Mouse (Mus musculus) small intestine, adult 2 months (tissue): Measurements from ENCODE around the gene Susd4. TPM values are rescaled to one million over a fixed set of nuclear protein-coding genes. Genes with fewer than 3 reads are reported as not detected.

Experiments
- H3K27ac ChIP-seq: fragments of 200-500 bp; 2 replicates; pipeline ENCODE4 v1.5.1; 2012; ENCODE audit warnings: low read depth, low read length, control low read depth, inconsistent platforms; ENCODE audit not compliant: insufficient read depth
- H3K27me3 ChIP-seq: fragments of 200-500 bp; 2 replicates; pipeline ENCODE4 v1.6.1; 2012; ENCODE audit warnings: mild to moderate bottlenecking, moderate library complexity, low read length, inconsistent platforms; ENCODE audit not compliant: control insufficient read depth, insufficient read depth
- H3K36me3 ChIP-seq: fragments of 200-500 bp; 2 replicates; pipeline ENCODE4 v1.6.1; 2012; ENCODE audit warnings: mild to moderate bottlenecking, low read length, control low read depth, inconsistent platforms; ENCODE audit not compliant: control insufficient read depth, insufficient read depth
- H3K4me1 ChIP-seq: fragments of 200-500 bp; 2 replicates; pipeline ENCODE4 v1.6.1; 2012; ENCODE audit warnings: low read length, inconsistent platforms, mixed read lengths; ENCODE audit not compliant: control insufficient read depth, insufficient read depth, insufficient read length
- H3K4me3 ChIP-seq: fragments of 200-500 bp; 2 replicates; pipeline ENCODE4 v1.5.1; 2012; ENCODE audit warnings: low read depth, mild to moderate bottlenecking, control low read depth, inconsistent platforms, low read length, moderate library complexity
- CTCF ChIP-seq: fragments of 200-500 bp; IDR thresholded peaks from 2 replicates; pipeline ENCODE4 v1.5.1; 2012; ENCODE audit warnings: low read depth, mild to moderate bottlenecking, control low read depth, inconsistent platforms, low read length, moderate library complexity, mixed read lengths; ENCODE audit not compliant: insufficient replicate concordance, insufficient read length; ENCODE audit errors: extremely low read depth
- POLR2A ChIP-seq: fragments of 200-500 bp; IDR thresholded peaks from 2 replicates; pipeline ENCODE4 v1.6.1; 2012; ENCODE audit warnings: low read depth, mild to moderate bottlenecking, control low read depth, inconsistent platforms, low read length, moderate library complexity
- WGBS: fragments of 180-500 bp; shearing (Covaris S2); methylation state at CpG from one replicate; pipeline ENCODE4 v1.1.7; 2018; 5-methylcytosine and 5-hydroxymethylcytosine counted together
- polyA plus RNA-seq: library from polyadenylated mRNA; depleted of rRNA; stranded (reverse); fragments of >200 nt; gene quantifications from 2 replicates; pipeline ENCODE4 v1.2.3, GENCODE M21; 2012

Susd4 gene
- polyA plus RNA-seq, 1 experiment, result 0.55 TPM

DNA sequence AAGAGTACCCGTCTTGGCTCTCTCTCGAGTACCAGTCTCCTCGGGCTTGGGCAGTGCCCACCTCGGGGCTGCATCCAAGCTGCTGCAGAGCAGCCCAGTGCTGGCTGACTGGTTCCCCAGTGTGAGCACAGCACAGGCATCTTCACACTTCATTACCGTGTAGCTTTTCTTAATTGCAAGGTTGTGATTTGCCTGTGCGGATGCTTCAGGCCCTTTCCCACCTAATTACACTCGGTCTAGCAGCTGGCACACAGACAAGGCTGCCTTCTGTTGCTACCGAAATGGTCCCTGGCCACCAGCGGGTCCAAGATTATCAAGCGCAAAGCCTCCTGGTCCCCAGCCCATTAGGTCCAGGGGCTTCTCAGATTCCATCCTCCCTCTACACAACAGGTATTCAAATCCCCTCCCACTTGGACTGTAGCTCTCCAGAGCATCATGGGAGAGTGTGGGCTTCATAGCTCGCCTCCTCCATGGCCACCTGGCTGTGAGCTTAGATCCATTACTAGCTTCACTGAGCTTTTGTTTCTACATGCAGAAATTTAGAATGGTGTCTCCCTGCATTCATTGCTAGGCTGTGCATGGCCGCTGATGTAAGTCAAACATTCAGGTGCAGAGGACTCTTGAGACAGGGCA lies 134.0 kb downstream of the Susd4 start:
- TF ChIP-seq POLR2A (no peak), CTCF (no peak)
- WGBS, result 81% methylated on average over 12 of the region's 12 CpGs
- H3K4me1 ChIP-seq, result no peaks in the 10 kb centered on the region; the same call in 1 of the 2 replicates
- H3K4me3 ChIP-seq, result no peak overlapping the region
- H3K36me3 ChIP-seq, result no peaks in the 10 kb centered on the region
- H3K27ac ChIP-seq, result no peak overlapping the region
- no peaks in the 10 kb centered on the region for H3K27me3 ChIP-seq

DNA sequence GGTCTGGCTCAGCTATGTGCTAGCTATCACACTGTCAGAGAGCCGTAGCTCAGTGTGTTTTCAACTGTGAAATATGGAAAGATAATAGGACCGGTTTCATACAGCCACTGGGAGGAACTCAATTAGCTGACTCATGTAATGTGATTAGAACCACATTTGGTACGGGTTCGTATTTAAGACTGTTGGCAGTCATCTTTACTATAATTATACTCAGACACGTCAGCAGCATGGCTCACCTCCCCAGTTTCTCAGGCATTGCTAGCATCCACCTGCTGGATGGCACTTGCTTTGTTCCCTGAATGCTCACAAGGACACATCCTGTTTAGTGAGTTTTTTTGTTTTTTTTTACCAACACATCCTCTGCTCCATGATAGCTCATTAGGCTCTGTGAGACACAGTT lies 138.4 kb downstream of the Susd4 start:
- no peak overlapping the region for H3K27ac ChIP-seq
- WGBS, result 69% methylated on average over 5 of the region's 5 CpGs
- no peak for TF ChIP-seq POLR2A
- TF ChIP-seq CTCF, result no peak
- no peaks in the 10 kb centered on the region for H3K4me1 ChIP-seq
- H3K27me3 ChIP-seq, result no peaks in the 10 kb centered on the region
- no peak overlapping the region for H3K4me3 ChIP-seq
- H3K36me3 ChIP-seq, result no peaks in the 10 kb centered on the region

DNA sequence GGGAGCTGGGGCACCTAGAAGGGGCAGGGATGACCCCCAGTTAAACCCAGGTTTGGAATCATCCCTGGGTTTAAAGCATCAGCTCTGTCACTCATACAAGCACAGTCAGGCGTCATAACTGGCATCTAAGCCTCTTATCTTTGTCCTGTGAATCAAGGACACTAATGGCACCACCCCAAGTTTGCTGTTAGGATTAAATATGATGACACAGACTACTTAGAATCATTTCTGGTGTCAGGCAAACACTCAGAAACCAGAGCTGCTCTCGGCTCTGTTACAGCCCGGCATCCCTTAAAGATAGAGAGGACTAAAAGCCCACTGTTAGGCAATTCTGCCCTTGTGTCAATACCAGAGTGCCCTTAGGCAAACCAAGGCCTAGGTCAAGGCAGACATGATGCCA lies 139.2 kb downstream of the Susd4 start:
- Histone ChIP-seq H3K36me3 (no peaks in the 10 kb centered on the region), H3K4me3 (no peak overlapping the region), H3K4me1 (no peaks in the 10 kb centered on the region), H3K27me3 (no peaks in the 10 kb centered on the region), H3K27ac (no peak overlapping the region)
- TF ChIP-seq CTCF (no peak), POLR2A (no peak)
- 35% methylated on average over 3 of the region's 3 CpGs for WGBS

DNA sequence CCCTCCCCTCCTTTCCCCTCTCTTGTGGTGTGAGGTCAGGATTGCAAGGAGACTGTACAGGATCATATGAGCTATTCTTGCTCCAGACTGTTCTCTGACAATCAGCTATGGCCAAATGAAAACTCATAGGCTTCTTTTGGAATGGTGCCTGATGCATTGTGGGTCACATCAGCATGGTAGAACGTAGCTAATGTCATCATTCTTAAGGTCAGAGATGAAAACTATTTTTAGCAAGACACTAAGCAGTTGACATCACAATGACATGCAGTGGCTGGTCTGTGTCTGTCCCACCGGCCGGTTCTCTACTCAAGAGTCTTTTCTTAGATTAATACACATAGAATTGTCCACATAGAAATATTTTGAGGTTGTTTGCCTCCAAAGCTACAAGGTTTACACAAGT lies 142.0 kb downstream of the Susd4 start:
- no peak overlapping the region for H3K4me3 ChIP-seq
- H3K27ac ChIP-seq, result no peak overlapping the region
- H3K27me3 ChIP-seq, result no peaks in the 10 kb centered on the region
- peaks cover 3% of the 10 kb centered on the region; the same call in 1 of the 2 replicates for H3K4me1 ChIP-seq
- no peaks in the 10 kb centered on the region for H3K36me3 ChIP-seq
- TF ChIP-seq POLR2A, result no peak
- TF ChIP-seq CTCF, result no peak
- WGBS, result 70% methylated on average over 3 of the region's 3 CpGs

DNA sequence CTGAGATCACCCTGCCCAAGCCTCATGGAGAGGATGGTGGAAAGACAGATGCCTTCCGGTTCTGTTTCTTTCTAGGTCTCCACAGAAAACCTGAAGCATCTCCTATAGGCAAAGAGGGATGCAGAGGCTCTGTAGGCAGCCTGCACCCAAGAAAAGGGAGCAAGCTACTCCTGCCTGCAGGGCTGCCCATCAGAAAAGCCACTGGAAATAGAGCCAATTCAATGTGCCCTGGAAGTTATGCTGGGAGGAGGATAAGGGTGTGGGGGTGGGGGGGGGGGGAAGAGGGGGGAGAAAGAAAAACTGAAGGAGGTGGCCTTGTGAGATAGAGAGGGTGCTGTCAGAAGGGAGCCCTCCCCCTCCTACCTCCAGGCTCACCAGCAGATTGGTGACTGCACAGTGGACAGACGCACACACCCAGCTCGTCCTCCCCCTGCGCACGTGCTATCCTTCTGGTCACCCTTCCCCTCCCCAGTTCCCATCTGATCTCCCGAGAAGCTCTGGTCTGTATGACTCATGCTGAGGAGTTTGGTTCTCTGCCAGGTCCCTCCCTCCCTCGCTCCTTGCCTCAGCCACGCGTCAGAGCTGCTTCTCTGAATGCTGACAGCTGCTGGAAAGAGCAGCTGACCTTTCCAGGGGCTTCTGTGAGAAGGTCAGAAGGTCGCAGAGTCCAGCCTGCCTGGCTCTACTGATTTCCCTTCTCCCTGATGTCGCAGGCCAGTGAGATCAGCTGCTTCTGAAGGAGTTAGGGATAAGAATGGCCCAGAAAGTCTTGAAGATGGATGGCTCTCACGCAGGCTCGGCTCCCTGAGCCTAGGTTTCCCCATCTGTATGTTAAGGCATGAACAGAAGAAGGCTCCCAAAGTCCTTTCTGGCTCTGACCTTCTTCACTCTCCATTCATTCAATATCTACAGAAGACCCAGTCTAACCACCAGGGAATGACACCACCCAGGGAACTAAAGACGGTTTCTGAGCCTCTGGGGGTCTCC lies 144.7 kb downstream of the Susd4 start:
- H3K4me1 ChIP-seq, result peaks cover 3% of the 10 kb centered on the region; the same call in 1 of the 2 replicates
- 0 out of 2 replicates have a peak overlapping the region, but pooled peaks have one; percentile 18 for H3K27ac ChIP-seq
- no peak for TF ChIP-seq POLR2A
- no peak for TF ChIP-seq CTCF
- 18% methylated on average over 14 of the region's 14 CpGs for WGBS
- no peaks in the 10 kb centered on the region for H3K27me3 ChIP-seq
- no peak overlapping the region for H3K4me3 ChIP-seq
- no peaks in the 10 kb centered on the region for H3K36me3 ChIP-seq

DNA sequence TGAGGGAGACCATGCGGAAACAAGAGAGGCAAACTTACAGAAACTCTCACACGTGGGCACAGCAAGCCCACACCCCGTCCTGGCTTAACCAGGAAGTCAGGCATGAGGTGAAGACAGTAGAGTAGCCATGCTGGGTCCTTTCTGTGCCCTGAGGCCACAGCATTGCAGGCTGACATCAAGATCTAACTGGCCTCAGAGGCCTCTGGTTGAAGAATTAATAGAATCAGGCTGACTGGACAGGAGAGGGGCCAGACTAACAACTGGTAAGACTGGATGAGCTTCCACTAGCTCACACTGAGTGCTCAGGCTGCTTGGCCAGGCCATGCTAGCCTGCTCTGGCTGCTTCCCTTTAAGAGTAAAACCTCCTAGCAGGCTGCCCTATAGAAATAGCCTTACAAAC lies 145.4 kb downstream of the Susd4 start:
- no peaks in the 10 kb centered on the region for H3K36me3 ChIP-seq
- H3K27ac ChIP-seq, result no peak overlapping the region
- no peak for TF ChIP-seq POLR2A
- no peak for TF ChIP-seq CTCF
- no peak overlapping the region for H3K4me3 ChIP-seq
- WGBS, result 55% methylated on average over 3 of the region's 3 CpGs
- H3K4me1 ChIP-seq, result peaks cover 3% of the 10 kb centered on the region; the same call in 1 of the 2 replicates
- H3K27me3 ChIP-seq, result no peaks in the 10 kb centered on the region

DNA sequence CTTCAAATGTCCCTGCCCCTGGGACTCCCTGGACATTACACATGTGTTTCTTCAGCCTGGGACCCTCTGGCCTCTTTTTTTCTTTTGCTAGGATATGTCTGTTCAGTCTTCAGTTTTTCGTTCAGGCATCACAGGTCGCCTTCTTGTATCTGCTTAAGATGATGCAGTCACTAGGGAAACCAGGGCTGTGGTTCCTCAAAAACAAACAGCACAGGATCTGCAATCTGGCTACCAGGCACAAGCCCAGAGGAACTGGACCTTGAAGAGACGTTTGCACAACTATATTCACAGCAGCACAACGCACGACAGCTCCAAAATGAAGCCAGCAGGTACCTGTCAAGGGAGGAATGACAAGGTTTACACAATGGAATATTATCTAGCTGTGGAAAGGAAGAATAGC lies 145.9 kb downstream of the Susd4 start:
- WGBS, result 82% methylated on average over 5 of the region's 5 CpGs
- no peak for TF ChIP-seq CTCF
- no peak for TF ChIP-seq POLR2A
- H3K27me3 ChIP-seq, result no peaks in the 10 kb centered on the region
- no peaks in the 10 kb centered on the region for H3K36me3 ChIP-seq
- H3K4me3 ChIP-seq, result no peak overlapping the region
- H3K27ac ChIP-seq, result no peak overlapping the region
- H3K4me1 ChIP-seq, result peaks cover 3% of the 10 kb centered on the region; the same call in 1 of the 2 replicates
